Mouse (Mus musculus): Measurements from ENCODE around the gene Lpar2.
A peak's percentile ranks its signal among the peaks of the same experiment; 100 is the strongest.

The Lpar2 gene

DNA sequence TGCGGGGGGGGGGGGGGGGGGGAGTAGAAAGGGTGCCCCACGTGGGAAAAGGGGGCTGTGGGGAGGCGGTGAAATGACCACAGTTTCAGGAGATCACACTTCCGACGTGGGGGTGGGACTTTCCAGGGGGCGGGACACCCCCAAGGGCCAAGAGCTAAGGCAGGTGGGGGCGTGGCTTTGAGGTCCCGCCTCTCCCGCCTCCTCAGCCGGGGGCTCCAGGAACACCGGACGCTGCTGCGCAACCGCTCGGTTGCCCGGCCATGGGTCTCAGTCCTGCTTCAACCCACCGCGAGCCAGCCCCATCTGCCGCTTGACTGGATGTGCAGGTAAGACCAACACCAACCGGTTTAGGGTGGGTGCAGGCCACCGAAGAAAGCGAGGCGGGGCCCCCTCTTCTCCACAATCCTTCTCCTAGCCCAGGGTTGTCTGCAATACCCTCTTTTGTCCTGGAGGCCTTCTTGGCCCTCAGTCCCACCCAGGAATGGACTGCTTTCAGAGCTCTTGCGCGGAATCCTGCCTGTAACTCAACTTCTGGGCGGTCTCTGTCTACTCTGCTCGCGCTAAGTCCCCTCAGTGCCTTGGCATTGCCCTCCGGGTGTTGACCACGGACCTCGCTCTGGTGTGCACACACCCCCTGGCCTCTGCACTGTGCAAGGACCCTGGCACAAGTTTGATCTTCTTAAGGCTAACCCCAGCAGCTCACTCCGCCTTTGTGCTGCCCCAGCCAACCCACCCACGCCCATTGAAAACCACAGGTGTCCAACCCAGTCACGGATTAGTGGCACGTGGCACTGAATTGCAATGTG is at the start of gene Lpar2:
Lpar2 (plus strand) TSS at position 44 of the 806 bp plus-strand sequence.
- peak; percentile 79 for DNase-seq

DNA sequence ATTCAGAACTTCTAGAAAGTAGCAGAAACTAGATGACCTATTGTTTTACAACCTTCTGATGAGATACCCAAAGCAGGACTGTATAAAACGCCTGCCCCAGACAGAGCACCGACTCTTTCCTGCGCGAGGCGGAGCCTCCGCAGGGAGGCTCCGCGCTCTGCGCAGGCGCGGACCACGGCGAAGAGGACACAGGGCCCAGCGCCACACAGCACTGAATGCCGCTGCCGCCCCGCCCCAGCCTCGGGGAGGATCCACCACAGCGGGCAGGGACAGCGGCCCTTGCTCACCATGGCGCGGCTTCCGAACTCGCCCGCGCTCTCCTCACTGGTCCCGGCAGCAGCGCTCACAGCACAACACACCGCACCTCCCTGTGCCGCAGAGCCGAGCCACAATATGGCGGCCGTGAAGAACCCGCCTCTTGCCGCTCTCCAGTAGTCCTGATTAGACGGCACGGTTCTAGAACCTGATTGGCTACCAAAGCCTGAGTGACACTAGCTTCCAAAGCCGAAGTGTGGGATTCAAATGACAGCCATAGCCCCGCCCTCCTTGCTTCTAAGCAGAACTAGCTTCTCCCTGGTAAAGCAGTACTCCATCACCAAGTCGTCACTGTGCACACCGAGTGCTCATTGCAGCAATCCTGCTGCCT is 47.6 kb upstream of the Lpar2 start, which contains the start of gene Gm20422:
Gm20422 (minus strand) TSS at position 384 of the 646 bp plus-strand sequence.
- DNase-seq: peak; percentile 89

DNA sequence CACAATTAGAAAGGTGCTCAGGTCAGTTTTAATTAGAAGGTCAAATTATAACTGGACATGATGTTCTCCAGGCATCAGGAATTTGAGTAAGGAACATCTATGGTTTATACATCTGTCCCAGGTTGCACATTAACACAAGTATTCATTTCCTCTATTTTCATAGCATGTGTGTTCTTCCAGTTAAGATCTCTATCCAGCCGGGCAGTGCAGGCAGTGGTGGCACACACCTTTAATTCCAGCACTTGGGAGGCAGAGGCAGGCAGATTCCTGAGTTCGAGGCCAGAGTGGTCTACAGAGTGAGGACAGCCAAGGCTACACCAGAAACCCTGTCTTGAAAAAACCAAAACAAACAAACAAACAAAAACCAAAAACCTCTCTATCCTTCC is 47.1 kb upstream of the Lpar2 start:
- no peak for DNase-seq

DNA sequence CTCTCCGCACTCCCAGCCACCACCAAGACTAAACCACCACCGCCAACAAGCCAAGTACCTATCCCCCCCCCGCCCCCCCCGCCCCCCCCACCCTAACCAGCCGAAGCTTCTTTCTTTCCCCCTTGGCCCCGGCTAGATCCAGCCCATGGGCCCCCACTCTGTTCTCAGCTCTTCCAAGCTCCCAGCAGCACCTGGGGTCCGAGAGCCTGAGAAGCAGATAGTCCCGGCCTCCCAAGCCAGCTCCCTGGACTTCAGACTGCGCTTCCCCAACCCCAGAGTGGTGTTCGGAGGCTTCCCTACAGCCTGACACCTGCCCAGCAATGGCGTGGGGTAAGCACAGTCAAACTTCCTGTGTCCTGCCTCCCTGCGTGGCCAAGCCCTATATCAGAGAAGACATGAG is 45.1 kb upstream of the Lpar2 start:
- DNase-seq: no peak

DNA sequence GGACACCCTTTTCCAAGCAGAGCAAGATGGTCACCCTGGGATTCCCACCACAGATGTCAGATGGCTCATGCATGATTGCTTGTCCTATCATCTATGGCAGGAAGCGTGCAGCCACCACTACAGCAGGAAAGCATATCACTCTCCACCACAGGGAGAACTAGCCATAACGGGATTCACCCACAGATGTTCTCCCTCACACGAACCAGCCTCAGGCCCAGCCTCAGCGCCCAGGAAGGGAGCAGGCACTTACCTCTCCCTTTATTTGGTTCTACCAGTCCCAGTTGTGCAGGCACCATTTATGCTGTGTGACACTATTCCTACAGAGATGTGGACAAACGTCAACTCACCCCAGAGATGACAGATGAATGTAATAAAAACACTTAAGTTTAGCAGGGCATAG is 33.1 kb upstream of the Lpar2 start:
- no peak for DNase-seq

DNA sequence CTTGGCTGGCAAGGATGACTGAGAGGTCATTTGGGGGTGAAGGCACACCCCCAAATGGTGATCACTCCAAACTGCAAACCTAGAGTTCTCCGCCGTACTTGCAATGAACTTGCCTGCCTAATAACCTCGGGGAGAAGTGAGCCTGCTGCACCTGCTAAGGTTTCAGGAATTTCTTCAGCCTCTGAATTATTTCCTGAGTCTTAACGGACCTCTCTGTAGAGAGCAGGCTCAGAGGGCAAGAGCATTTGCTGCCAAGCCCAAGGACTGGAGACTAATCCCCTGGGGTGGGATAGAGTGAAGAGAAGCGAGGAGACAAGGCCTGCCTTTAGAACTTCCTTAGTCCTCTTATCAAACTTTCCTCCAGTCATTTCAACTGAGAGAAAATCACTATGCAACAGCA is 32.5 kb upstream of the Lpar2 start:
- no peak for DNase-seq

DNA sequence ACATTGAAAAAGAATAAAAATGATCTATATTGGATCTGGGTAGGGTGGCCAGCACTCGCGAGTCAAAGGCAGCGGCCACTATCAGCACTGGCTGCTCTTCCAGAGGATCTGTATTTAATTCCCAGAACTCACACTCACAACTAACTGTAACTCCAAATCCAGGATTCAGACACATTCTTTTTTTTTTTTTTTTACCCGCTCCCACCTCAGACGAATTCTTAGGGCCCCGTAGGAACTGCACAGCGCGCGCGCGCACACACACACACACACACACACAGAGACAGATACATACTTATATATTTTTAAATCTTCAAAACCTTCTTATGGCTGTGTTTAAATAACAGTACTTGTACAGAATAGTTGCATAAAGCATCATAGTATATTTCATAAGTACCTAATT is 31.9 kb upstream of the Lpar2 start:
- no peak for DNase-seq

DNA sequence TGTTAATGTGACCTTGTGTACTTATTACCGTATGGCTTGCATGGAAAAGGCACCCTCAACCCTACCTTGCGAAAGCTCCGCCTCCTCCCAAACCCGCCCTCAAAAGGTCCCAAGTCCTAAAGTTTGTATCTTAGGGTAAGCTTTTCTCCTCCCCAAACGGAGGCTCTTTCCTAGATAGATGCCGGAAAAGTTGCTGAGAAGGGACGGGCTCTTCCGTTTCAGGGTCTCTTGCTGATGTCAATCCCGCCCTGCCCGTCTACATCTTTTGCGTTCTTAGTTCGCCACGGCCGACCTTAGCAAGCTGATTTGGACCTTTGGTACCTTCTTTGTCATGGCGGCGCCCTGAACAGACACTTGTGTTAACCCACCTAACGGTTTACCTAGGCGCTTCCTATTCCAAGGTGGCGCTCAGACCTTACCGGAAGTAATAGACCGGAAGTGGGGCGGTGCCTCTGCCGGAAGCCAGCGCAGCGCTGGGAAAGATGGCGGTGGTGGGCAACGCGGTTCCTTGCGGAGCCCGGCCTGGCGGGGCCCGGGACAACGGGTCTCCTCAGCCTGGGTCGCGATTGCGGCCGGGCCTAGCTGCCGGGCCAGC is 31.4 kb upstream of the Lpar2 start, which contains the start of the genes Atp13a1 and Zfp866:
Atp13a1 (plus strand) TSS at position 391 of the 595 bp plus-strand sequence.
Zfp866 (minus strand) TSS at position 406 of the 595 bp plus-strand sequence.
- peak; percentile 91 for DNase-seq

DNA sequence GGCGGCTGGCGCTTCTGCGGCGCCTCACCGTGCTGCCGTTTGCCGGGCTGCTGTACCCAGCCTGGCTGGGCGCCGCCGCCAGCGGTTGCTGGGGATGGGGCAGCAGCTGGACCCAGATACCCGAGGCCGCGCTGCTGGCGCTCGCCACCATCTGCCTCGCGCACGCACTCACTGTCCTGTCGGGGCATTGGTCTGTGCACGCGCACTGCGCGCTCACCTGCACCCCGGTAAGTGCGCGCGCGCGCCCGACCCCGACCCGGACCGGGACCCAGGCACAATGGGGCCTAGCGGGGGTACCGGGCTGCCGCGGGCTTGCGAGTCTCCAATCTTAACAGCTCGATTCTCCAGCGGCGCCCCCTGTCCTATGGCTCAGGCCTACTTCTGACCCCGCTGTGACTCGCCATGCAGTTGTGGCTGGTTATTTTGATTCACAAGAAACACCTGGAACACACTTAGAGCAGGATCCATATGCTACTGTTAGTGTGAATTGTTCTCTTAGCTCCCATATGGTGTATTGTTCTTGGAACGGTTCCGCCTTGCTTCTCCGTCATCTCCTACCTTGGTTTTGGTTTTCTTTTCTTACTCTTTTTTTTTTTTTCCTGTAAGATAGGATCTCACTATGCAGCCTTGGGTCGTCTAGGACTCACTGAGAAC is 30.7 kb upstream of the Lpar2 start:
- no peak for DNase-seq

DNA sequence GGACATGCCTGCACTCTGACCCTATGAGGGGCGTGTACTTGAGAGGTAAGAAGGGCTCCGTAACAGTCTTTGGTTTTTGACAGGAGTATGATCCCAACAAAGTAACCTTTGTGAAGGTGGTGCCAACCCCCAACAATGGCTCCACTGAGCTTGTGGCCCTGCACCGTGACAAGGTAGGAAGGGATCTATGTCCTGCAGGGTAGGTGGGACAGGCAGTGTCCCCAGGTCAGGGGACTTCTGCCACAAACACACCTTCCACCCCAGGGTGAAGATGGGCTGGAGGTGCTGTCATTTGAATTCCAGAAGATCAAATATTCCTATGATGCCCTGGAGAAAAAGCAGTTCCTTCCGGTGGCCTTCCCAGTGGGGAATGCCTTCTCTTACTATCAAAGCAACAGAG is 28.6 kb upstream of the Lpar2 start:
- no peak for DNase-seq

DNA sequence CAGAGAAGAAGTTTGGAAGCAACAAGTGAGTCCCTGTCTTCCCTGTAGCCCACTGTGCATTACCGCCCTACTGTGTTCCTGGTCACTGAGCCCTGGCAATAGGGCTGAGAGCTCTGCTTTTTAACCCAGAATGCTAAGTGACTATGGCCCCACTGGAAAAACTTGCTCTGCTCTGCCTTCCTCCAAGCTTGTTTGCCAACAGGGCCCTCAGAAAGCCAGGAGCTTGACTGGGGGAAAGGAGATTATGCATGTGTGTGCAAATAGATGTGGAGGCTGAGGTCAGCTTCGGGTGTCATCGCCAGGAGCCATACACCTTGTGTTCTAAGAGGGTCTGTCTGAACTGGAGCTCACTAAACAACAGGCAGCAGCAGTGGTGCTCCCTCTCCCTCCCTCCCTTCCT is 28.1 kb upstream of the Lpar2 start:
- DNase-seq: no peak

DNA sequence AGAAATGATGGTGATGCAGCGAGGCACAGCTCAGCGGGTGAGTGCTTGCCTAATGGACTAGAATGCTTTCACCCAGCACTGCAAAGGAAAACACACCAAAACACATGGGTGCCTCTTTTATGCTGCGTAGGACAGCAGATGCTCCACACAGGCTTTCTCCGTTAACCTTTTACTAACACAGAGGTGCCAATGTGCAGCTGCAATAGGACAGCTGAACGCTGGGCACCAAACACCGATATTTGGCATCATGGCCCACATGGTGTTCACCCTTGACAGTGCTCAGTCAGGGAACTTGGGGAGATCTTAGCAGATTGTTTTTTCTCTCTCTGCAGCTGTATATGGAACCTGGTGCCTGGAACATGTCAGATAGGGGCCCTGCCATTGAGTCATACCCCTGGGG is 27.3 kb upstream of the Lpar2 start:
- DNase-seq: no peak

DNA sequence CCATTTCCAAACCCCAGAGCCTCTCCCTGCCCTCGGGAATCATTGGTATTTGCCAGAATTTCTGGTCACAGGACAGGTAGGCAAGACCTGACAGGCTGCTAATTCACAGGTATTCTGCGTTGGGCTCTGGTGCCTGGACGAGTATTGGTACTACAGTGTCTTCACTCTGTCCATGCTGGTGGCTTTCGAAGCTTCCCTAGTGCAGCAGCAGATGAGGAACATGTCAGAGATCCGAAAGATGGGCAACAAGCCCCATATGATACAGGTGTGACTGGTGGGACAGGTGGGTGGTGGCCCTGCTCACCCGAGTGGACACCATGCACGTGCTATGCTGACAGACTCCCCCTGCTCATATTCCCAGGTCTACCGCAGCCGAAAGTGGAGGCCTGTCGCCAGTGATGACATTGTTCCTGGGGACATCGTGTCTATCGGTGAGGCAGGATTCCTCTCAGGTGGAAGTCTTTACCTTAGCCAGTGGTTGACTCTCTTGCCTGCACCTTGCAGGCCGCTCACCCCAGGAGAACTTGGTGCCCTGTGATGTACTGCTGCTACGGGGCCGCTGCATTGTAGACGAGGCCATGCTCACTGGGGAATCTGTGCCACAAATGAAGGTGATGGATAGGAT is 25.4 kb upstream of the Lpar2 start:
- no peak for DNase-seq

DNA sequence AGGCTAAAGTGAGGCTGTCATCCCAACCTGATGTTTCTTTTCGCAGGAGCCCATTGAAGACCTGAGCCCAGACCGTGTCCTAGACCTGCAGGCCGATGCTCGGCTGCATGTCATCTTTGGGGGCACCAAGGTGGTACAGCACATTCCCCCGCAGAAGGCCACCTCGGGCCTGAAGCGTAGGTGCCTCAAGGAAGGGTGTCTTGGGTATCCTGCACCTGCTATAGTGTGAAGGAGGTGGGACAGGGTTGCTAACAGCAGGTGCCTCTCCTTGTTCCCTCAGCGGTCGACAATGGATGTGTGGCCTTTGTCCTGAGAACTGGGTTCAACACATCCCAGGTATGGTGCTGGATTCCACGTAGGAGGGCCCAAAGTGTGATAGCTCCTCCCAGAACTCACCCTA is 24.6 kb upstream of the Lpar2 start:
- no peak for DNase-seq

DNA sequence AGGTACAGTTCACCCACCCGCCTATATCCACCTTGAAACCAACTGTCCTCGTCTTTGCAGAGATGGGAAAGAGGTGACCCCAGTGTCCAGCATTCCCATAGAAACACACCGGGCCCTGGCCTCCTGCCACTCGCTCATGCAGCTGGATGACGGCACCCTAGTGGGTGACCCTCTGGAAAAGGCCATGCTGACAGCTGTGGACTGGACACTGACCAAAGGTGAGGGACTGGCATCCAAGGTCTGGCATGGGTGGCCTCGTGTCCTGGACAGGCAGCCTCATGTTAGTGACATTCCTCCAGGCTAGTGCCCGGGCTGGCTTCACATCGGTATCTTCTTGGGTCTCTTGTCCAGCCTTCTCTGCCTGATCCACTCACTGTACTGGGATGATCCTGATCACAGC is 23.0 kb upstream of the Lpar2 start:
- DNase-seq: no peak

DNA sequence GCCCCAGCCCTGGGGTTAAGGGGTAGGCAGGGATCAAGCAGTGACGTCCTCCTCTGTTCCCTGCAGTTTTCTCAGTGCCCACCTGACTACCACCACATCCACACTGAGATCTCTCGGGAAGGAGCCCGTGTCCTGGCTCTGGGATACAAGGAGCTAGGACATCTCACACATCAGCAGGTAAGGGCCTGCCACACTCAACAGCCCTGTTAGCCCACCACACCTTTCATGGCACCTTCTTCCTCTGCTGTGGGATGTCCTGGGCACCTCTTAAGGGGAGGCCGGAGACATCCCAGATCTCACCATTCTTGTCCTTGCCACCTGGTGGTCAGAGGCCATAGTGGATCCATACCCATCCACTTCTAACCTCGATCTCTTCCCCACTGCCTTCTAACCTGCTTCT is 22.3 kb upstream of the Lpar2 start:
- no peak for DNase-seq

DNA sequence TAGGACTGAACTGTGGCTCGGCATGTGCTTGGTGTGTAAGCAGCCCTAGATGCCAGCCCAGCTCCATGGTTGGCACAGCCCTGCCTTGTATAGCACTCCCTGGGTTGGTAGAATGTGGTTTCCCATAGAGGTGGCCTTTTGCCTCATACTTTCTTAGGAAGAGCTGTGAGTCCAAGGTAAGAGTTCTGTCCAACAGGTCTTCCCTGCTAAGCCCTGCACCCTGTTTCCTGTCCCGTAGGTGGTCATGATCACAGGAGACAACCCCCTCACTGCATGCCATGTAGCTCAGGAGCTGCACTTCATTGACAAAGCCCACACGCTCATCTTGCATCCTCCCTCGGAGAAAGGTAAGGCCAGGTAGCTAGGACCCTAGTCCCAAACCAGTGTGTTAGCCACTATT is 20.4 kb upstream of the Lpar2 start:
- no peak for DNase-seq

DNA sequence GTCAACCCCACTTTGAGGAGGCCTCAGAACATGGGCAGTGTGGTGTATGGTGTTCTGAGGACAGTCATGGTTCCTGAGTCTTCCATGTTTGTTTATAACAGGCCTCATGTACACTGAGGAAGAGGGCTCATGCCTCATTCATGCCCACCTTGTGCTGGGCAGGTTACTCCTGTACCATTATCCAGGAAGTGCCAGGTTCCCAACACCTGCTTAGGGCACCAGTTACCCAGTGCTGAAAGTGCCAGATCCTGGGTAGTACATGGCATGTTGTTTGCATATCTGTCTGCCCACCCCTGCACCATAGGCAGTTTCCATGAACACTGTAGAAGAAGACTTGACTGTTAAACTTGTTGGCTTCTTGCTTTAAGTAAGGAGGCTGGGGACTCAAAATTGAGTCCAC is 20.0 kb upstream of the Lpar2 start:
- DNase-seq: no peak

DNA sequence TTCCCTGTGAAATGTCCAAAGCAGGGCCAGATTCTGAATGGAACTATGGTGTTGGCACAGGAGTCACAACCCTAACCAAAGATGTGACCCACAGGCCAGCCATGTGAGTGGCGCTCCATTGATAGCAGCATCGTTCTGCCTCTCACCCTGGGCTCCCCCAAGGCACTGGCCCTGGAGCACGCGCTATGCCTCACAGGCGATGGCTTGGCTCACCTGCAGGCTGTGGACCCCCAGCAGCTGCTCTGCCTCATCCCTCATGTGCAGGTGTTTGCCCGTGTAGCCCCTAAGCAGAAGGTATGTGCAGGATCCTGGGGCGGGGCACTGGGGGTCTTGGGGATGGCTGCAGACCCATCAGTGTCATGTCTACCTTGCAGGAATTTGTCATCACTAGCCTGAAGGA is 18.9 kb upstream of the Lpar2 start:
- DNase-seq: no peak

DNA sequence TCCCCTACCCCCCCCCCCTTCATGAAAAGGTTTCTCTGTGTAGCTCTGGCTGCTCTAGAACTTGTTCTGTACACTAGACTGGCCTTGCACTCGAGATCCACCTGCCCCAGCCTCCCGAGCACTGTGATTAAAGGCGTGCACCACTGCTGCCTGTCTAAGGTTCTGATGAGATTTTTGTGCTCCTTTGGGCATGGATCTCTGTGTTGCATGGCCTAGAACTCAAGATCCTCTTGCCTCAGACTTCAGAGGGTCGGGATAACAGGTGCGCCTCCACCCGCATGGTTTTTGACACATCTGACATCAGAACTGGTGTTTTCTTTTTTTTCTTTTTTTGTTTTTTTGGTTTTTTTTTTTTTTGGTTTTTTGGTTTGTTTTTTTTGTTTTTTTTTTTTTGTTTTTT is 17.7 kb upstream of the Lpar2 start:
- no peak for DNase-seq

DNA sequence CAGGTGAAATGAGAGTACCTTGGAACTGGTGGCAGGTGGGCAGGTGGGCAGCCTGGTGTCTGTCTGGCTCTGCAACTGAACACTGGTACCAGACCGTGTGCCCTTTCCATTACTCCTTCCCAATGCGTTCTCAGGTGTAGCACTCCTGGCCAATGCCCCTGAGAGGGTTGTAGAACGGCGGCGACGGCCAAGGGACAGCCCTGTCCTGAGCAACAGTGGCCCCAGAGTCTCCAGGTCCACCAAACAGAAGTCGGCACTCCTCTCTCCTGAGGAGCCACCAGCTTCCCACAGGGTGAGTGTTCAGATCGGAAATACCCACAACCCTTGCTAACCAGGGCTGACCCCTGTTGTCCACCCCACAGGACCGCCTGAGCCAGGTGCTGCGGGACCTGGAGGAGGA is 17.1 kb upstream of the Lpar2 start:
- DNase-seq: no peak

DNA sequence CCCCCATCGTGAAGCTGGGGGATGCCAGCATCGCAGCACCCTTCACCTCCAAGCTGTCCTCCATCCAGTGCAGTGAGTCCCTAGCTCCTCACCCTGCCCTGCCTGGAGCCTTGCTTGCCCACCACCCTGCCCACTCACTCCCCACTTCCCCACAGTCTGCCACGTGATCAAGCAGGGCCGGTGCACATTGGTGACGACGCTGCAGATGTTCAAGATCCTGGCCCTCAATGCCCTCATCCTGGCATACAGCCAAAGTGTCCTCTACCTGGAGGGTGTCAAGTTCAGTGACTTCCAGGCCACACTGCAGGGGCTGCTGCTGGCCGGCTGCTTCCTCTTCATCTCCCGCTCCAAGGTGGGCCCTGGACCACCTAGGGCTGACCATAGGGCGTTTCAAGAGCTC is 16.7 kb upstream of the Lpar2 start:
- DNase-seq: no peak

DNA sequence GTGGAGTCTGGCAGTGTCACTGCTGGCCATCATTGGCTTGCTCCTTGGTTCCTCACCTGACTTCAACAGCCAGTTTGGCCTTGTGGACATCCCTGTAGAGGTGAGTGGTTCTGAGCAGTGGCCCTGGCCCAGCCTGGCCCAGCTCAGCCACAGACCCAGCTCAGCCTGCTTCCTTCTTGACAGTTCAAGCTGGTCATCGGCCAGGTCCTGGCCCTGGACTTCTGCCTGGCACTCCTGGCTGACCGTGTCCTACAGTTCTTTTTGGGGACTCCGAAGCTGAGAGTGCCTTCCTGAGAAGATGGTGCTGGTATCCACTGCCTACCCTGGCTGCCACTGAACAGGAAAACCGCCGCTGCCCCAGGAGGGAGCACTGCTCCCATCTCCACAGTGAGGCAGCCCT is 15.0 kb upstream of the Lpar2 start:
- DNase-seq: no peak

Measured in thymus, postnatal 25 days (tissue).